Mouse (Mus musculus) gastrocnemius, adult 8-10 months (tissue): Measurements from ENCODE around the gene Pagr1a. TPM values are rescaled to one million over a fixed set of nuclear protein-coding genes. Genes with fewer than 3 reads are reported as not detected.

Experiments
- DNase-seq, 2 experiments: peaks; one replicate each; pipeline ENCODE4 v3.0.0; 2022; ENCODE audit warnings: low spot score in 2 of 2
- total RNA-seq, 4 experiments: library from RNA; stranded (reverse); gene quantifications; 2 replicates each; pipeline ENCODE4 v1.2.4; 2022

Pagr1a gene
- total RNA-seq = 10 to 100 TPM in 1 of 4 experiments, 1 to 10 TPM in 3; 1.3 to 17.6 (median 5.2) TPM

DNA sequence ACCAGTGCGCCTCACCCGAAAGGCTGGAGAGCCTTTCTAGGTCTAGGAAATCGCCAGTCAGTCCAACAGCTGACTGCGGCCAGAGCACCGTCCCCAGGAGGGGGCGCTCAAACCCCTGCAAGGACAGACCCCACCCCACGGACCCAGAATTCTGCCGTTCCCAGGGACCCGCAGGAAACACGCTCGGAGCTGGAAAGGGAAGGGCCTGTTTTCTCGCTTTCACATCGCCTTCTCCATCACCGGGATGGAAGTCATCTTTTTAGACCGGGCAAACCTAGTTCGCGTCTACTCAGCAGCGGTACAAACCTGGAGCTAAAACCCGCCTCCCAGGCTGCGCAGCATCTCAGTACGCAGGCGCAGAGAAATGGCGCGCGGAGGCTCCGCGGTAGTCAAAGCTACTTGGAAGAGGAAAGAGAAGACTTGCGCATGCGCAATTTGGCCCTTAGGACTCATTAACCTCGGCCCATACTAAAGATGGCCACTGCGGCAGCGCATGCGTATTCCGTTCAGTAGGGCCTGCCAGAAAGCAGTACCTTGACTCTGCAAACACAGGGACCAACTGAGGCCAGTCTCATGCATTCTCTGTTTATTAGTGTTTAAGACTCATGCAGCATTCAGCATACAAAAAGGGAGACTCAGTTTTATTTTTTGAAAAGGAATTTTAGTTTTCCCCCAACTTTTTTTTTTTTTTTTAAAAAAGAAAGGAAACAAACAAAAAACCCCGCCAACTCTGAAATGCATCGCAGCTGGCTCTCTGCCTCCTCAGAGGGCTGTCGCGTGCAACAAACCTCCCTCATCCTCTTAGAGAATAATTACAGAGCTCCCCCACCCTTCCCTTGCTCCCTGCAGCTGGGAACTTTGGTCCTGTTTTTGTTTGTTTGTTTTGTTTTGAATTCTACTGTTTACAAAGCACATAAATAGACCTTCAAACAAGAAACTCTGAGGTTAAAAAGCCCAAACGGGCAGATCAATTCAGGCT lies at the start of gene Pagr1a:
Gene Pagr1a (minus strand): TSS at position 382 of the 979 bp plus-strand sequence.
- peak; percentile 92 to 97 for DNase-seq

DNA sequence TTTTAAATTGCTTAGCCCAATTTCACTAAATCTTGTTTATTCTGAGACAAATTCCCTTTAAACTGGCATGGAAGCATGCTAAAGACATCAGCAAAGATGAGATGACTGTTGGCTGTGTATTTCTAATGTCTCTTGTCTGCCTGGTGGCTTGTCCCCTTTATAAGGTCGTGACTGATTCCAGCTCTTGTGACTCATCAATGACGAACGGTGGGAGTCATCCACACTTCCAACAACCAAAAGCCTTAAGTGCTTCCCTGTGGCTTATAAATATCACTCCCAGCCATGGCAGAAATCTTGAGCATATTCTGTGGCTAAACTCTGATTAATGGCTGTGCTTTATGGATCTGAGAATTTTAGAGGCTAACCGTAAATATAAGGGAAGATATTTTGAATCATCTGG lies 49.2 kb upstream of the Pagr1a start:
- DNase-seq = no peak

DNA sequence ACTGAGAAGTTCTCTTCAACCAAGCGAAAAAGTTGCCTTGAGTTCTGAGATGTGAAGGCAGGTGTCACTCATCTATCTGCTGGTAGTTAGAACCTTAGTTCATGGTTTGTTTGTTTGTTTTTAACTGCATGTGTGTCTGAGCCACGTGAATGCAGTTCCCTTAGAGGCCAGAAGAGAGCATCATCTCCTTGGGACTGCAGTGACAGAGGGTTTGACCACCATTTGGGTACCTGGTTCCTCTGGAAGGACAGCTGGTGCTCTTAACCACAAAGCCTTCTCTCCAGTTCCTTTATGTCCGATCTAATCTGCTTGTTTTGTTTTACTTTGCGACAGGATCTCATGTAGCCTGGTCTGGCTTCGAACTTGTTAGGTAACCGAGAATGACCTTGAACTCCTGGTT lies 48.4 kb upstream of the Pagr1a start:
- DNase-seq = no peak

DNA sequence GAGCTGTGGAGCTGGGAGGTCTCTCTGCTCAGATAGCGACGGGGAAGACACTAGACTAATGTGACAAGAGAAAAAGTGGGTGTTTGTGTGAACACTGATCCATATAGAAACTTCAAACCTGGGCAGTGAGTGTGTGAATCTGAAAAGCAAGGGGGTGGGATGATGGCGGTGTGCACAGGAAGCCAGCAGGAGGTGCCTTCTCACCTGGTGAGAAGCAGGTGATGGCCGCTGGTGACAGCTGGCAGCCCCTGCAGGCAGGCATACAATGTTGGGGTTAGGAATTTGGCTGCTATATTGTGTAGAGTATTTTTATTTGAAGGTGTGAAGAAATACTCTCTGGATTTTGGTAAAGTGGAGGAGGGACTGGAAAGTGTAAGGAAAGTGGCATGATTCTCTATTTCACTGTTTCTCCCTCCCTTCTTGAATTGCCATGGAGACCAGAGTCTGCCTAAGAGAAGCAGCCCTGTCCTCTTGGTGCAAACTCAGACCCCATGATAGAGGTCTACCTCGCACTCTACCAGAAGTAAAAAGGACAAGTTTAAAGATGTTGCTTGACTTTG lies 38.0 kb upstream of the Pagr1a start:
- no peak for DNase-seq

DNA sequence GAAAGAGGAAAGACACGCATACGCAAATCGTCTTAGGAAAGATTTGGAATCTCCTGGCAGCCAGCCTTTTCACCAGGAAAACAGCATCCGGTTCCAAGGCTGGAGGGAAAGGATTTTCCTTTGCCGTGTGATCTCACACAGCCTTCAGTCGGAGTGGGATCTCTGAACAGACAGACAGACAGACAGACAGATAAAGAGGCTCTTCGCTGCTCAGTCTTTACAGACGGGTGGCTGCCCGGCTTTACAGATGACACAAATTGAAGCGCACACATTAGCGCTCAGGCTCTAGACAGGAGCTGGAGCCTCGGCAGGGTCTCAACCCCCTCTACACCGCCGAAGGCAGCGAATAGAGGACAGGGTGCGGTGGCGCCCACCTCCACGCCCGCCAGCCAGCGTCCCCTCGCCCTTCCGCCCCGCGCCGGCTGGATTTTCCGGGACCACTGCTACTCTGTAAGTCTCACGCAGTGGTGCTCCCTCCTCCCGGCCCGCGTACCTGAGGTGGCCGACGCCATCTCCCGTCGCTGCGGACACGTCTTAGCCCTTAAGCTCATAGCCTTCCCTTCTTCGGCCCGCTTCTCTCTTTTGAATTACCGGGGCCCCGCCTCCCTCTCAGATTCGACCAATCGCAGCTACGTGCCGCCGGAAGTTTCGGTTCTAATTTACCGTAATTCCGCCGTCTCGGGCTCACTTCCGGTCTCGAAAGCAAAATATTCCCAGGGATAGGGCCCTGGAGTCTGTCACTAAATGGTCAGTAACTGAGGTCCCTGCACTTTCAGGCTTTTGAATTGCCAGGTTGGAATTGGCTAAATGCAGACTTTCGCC lies 24.9 kb upstream of the Pagr1a start, which contains the start of gene Kif22:
Gene Kif22 (minus strand): TSS at position 621 of the 822 bp plus-strand sequence.
- DNase-seq = peak; percentile 76 to 85

DNA sequence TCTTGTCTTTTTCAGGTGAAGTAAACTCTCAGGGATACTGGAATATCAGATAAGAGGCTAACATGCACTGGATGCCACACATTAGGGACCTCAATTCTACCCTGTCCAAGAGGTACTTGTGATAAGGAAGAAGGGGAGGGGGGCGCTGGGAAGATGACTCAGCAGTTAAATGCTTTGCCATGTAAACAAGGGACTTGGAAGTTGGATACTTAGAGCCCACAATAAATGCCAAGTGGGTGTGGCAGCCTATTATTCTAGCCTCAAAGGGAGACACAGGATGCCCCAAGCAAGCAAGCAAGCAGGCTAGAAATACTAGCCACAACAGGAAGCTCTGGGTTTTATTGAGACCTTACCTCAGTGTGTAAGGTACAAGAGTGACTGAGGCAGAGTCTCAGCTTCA lies 14.1 kb upstream of the Pagr1a start:
- DNase-seq = no peak

DNA sequence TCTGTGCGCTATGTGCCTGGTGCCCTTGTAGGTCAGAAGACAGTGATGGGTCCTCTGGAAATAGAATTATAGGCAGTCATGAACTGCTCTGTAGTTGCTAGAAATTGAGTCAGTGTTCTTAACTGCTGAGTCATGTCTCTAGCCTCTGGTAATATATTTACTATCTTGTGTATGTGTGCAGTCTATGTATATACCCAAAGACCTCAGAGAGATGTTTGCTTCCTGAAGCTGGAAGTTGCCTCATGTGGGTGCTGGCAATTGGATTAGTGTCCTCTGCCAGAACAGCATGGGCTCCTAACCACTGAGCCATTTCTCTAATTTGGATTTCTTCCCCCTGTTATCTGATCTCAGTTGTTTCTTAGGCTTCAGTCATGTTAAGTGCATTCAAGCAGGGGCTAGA lies 13.0 kb upstream of the Pagr1a start:
- no peak for DNase-seq

DNA sequence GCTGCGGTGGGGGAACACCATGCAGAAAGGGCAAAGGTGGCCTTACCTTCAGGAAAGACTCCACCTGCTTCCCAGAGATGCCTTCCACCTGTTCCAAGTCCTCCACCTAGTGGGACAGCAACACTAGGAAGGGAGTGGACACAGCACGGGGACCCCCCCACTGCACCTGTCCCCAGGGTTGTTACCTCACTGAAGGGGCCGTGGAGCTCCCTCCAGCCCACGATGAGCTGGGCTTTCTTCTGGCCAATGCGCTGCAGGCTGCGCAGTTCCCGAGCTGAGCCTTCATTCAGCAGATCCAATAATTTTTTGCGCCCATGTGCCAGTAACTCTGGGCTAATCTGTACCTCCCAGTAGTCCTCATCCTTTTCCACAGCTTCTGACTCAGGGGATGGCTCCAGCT lies 10.7 kb upstream of the Pagr1a start:
- DNase-seq = no peak

DNA sequence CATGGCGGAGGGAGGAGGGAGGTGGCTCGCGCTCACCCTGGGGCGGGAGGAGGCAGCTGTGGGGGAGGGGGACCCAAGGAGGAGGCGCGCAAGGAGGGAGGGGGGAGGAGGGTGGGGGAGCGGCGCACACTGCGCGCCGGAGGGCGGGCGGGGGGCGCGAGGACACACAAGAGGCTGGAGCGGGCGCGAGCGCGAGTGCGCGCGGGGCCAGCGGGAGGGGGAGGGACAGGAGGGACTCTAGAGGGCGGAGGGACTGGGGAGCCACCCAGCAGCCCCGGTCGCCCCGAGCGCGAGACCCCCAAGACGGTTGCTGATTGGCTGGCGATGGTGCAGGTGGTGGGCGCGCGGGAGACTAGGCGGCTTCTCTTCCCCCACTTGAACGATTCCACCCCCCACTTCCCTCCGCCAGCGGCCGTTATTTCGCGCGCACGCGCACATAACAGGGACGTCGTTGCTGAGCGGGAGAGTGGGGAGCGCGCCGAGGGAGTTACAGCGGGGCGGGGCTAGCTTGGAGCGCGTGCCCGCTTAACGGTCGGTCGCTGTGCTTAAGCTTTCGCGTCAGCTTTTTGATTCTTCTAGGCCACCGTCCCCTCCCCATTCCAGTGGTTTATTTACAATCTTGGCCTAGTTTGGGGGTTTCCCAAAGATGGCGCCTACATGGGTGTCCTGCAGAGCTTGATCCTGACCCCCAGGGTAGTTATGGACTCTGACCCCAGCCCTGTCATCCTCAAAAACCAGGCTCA lies 10.0 kb upstream of the Pagr1a start, which contains the start of gene Maz:
Gene Maz (minus strand): TSS at position 54 of the 743 bp plus-strand sequence.
- peak; percentile 99 for DNase-seq

DNA sequence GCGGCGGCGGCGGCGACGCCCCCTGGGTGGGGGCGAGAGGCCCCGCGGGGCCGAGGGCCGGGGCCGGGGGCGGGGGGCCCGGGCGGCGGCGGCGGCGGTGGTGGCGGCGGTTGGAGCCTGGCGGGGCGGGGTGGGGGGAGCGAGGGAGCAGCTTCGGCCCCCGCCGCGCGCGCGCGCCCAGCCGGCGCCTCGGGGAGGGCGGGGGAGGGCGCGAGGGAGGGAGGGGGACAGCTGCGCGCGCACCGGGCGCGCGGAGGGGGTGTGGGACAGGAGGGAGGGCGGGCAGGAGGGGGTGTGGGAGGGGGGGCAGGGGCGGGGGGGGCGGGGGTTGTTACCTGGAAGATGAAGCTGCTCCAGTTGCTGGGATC lies 9.4 kb upstream of the Pagr1a start:
- no peak for DNase-seq

DNA sequence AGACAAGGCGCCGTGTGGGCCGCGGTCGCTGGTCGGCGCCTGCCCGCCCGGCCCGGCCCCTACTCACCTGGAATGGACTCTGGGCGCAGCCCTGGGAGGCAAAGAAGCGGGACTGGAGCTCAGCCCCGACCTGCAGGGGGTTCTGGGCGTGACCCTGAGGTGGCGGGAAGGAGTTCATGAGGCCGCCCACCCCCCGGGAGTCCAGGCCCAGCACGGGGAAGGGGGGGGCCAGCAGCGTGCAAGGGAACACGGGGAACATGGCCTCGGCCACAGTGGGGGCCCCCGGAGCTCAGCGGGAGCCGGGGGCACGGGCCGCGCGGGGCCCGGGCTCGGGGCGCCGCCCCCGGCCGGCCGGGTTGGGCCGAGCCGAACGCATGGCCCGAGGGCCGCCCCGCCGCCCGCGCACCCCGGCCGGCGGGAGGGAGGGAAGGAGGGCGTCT lies 9.0 kb upstream of the Pagr1a start:
- DNase-seq = peak; percentile 50 to 62

DNA sequence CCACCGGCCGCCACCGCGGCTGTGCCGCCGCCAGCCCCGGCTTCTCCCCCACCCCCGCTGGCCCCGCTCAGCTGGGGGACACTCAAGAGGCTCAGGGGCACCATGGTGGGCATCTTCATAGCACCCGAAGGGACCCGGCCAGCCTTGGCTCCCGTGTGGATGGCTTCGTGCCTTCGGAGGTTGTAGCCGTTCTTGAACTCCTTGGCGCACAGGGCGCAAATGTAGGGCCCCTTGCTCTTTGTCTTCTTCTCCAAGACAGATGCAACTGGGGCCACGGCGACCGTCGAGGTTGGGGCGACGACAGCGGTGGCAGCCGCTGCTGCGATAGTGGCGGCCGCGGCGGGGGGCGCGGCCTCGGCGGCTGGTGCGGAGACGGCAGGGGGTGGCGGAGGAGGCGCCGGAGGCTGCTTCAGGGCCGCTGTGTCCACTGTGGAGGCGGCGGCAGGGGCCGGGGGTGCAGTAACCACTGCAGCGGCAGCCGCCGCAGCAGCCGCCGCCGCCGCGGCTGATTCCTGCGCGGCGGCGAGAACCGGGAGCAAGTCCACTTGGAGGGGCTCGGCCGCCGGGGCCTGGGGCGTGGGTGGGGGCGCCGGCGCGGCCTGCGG lies 8.5 kb upstream of the Pagr1a start:
- DNase-seq = no peak

DNA sequence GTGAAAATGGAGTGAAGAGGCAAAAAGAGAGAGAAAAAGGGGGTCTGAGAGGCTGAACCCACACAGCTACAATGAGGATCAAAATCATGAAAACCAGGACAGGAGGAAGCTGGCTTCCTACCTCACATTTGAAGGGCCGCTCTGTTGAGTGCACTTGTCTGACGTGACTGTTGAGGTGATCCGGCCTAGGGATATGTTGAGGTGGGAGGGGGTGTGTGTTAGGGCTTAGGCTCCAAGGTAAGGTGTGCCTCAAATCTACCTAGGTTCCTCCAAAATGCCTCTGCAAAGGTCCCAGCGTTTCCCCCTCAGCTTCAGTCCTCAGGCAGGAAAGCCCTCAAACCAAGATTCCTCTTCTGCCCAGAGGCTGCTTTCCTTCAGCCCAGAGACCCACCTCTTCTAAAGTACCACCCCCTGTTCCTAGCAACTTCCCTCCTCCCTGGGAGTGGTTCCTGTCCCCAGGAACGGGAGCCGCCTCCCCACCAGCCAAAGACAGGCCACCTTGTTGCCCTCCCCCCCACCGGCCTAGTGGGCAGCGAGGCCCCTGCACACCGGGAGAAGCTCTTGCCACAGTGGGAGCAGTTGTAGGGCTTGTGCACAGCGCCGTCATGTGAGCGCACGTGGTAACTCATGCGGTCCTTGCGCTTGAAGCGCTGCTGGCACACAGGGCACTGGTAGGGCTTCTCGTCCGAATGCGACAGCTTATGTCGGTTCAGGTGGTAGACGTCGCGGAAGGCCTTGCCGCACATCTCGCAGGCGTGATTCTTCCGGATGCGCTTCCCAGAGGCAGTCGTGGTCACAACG lies 7.8 kb upstream of the Pagr1a start:
- DNase-seq = peak; percentile 49 to 70

DNA sequence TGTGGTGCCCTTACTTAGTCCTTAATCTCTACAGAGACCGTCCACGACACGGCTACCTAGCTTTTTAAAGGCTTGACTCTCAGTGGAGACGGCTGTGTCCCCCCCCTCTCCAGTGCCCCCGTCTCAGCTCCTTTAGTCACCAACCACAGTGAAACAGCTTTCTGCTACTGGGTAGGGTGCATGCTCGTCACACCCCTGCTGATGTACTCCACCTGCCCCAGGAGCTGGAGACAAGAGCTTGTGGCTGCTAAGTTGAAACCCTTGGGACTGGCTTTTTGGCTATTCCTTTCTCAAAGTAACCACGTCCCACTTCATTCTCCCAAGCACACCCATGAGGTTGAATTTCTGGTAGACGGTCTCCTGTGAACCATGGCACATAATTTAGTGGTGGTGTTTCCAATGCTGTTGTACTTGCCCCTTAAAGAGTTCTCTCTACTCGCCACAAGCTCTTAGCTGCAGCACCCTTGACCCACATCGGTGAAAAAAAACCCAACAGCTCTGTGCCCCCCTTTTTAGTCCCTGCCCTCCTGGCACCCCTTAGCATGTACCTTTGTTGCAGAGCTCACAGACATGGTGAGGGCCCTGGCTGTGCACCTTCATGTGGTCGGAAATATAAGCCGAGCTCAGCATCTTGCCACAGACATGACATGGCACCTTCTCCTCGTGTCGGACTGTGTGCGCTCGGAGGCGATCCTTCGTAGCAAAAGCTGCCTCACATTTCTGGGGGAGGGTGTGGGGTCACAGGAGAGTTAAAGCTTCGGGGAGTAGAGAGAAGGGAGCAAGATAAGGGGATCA lies 6.9 kb upstream of the Pagr1a start:
- DNase-seq = no peak

DNA sequence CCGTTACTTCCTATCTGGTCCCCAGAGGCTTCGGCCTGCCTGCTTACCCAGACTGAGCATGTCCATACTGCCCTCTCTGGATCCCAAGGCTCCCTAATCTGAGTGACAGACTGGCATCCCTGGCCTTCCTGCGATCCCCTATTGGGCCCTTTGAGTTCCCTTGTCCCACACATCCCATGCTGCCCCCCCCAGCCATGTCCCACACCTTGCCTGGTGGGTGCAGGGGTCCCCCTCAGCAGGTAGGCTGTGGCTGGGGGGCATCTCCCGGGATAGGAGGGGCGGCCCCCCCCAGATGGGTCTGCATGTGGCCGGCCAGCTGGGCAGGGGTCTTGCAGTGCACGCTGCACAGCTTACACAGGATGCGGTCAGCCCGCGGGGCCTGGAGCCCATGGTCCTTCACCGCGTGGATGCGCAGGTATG lies 6.1 kb upstream of the Pagr1a start:
- DNase-seq = no peak

DNA sequence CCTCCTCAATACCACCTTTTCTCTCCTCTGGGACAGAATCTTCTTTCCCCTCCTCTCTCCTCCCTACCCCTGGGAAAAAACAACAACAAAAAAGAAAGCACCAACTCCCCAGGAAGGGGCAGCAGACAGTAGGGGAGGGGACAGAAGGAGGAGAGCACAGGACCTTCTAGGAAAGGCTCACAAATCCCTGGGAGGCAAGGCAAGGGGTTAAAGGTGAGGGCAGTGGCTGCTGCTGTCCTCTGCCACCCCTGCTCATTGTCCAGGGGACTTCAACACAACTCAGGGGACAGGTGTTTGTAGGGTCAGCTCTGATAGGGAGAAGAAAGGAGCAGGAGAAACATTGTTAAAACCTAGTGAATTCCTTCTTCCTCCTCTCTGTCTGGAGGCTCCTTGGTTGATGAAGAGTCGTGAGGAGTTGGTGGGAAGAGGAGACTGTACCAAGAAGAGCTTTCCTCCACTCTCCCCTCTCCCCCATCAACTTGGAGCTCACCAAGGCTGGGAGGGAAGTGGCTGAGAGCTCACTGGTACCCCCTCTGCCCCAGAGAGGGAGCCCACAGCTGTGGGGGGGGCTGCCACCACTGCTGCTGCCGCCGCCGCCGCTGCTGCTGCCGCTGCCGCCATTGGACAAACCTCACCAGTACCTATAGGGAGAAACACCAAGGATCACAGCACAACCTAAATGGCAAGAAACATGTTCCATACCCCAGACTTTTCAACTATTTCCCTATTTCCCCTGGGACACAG lies 5.5 kb upstream of the Pagr1a start:
- DNase-seq = no peak

DNA sequence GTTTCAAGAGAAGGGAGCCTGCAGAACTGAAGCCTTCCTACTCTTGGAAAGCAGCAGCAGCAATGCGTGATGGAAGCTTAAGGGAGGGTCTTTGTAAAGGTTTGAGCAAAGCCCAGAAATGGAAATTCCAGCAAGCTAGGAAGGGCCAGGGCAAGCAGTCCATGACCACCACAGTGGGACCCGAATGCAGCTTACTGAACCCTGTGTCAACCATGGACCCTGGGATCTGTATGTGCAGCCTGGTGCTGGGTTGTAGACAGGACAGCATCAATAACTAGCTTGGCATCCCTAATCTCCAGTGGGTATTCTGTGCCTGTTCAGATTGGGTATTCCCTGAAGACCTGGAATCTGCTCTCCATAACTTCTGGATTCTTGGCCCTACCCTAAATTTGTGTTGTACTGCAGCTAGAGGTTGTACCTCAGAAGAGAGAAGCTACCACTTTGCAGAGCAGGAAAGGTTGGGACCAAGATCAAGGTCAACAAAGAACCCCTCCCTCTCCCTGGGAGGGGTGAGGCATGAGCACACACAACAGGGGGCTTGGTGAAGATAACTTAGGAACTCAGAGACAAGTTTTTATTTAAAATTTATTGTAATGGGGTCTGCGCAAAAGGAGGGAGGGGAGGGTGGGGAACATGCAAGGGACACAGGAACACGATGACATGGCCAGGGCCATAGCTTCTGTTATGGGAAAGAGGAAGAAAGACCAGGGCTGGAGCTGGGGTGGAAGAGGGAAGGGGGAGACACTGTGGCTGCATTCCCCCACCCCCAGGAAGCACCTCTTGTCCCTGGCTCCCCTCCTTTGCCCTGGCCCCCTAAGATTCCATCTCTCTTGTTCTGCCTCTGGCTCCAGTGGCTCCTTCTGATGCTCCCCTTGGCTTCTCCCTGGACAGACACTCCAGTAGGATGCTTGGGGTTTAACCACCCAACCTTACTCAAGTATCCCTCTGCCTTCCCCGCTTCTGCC lies 4.7 kb upstream of the Pagr1a start:
- DNase-seq = no peak
